Mouse (Mus musculus) skeletal muscle tissue, adult 2 months (tissue): Measurements from ENCODE around the gene Trim58.

ENCODE experiments used
- DNase-seq: peaks from one replicate; pipeline ENCODE4 v3.0.0-alpha.2; 2012; ENCODE audit warnings: low read depth, low spot score

The Trim58 gene

DNA sequence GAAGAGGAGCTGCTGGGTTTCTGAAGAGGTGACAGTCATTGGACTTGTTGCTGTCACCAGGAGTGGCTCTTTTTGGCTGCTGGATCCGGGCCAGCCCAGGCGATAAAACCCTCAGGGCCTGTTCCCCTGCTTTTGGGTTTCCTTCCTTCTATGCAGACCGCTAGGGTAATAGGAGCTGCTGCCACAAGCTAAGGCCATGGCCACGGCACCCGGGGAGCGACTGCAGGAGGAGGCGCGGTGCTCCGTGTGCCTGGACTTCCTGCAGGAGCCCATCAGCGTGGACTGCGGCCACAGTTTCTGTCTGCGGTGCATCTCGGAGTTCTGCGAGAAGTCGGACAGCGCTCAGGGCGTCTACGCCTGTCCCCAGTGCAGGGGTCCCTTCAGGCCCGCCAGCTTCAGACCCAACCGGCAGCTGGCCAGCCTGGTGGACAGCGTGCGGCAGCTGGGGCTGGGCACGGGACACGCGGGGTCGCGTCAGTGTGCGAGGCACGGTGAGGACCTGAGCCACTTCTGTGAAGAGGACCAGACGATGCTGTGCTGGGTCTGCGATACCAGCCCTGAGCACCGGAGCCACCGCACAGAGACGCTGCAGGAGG lies at the start of gene Trim58:
Trim58 (plus strand) TSS at position 194 of the 596 bp plus-strand sequence.
- no peak for DNase-seq

DNA sequence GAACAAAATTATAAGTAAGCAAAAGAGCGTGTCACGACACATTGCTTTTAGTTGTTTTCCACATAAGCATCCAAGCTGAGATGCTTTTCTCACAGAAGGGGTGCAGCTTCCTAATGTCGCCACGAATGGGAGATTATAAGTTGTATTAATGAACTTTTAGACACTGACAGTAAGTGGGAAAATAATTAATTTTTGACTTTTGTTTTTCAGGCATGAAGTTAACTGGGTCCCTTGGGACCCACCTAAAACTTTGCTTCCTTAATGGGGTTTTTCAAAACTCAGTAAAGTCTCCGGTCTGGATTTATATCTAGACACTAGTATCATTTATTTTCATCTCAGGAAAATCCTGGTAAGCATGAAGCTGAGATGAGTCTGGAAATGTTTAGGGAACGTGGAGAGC lies 45.5 kb upstream of the Trim58 start, which contains the start of gene Olfr324:
Olfr324 (plus strand) TSS at position 301 of the 400 bp plus-strand sequence.
- no peak for DNase-seq

DNA sequence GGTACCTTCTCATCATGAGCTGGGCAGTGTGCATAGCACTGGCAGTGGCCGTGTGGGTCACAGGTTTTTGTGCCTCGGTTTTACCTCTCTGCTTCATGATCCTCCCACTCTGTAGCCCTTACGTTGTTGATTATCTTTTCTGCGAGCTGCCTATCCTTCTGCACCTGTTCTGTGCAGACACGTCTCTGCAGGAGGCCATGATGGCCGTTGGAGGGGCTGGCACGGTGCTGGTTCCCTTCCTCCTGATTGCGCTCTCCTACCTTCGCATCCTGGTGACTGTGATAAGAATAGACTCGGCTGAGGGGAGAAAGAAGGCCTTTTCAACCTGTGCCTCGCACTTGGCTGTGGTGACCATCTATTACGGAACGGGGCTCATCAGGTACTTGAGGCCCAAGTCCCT lies 42.4 kb upstream of the Trim58 start:
- no peak for DNase-seq

DNA sequence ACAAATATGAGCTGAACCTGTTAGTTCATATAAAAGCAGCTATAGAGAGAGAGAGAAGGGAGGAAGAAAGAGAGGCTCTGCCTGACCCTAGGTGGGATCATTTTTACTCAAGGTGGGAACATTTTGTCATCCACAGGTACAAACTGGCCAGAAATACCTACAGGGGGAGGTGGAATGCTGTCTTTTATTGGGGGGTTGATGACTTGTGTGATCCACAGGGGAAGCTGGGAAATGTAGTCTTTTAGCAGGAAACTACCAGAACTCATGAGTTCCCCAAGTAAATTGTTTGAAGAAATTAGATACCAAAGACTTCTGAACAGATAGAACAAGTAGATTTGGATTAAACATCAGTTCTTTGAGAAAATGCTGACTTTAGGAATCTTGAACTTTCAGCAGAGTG lies 38.2 kb upstream of the Trim58 start:
- no peak for DNase-seq

DNA sequence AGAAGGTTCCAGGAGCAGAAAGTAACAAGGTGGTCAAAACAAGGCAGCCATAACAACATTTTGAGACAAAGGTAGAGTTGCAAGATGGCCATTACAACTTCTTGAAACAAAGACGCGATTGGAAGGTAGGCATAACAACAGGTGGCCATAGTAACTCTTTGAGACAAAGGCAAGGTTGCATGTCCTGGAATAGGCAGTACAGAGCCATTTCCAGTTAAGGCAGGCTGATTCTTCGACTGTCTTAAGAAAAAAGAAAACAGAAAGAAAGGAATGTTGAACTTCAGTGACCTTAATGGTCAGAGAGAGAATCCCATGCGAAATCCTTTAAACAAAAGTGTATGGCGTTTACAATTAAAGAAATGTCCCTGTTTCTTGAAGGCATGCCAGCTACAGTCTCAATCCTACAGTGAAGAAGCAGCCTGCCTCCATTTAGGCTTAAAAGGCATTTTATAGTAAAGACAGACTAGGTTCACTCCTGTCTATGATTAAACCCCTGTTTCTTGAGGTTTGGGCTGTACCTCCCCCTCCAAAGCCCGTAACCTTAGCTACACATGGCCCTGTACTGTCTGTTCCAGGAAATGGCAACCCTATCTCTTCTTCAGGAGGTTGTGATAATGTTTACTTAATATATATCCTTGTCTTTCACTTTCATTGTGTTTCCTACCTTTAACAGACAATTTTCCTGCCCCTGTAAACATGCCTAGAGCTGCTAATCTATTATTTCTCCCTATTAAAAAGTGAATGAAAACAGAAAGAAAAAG lies 37.3 kb upstream of the Trim58 start:
- no peak for DNase-seq

DNA sequence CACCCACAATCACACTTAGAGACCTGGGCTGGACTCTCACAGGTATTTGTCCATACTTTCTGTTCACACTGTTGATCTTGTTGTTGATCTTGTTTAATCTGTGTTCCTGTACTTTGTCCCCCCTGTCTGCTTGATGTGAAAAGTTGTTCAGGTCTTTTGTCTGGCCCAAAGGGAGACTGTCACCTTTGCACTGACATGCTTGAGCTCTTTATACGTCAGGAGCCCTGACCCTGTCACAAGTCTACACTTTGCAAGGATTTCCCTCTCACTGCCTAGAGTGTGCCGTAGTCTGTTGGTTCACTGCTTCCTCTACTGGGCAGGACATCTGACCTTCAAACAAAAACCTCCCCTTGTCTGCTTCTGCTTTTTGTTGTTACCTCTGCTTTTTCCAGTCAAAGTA lies 35.6 kb upstream of the Trim58 start:
- DNase-seq, result no peak

DNA sequence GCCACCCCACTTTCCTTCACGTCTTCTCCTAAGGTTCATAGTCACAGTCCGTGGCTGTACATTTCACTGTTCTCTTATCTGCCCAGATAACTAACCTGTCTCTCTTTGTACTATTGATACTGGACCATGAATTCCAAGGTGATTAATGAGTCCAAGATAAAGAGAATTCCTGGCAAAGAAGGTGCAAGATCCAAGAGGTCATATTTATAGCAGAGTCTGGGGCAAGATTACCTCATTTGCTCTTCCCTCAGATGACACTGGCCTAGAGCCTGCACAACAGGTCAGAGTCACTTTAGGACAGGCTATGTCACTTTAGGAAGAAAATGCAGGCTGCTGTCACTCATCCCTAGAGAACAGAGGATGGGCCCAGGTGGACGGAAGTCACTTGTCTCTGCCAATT lies 35.0 kb upstream of the Trim58 start:
- no peak for DNase-seq

DNA sequence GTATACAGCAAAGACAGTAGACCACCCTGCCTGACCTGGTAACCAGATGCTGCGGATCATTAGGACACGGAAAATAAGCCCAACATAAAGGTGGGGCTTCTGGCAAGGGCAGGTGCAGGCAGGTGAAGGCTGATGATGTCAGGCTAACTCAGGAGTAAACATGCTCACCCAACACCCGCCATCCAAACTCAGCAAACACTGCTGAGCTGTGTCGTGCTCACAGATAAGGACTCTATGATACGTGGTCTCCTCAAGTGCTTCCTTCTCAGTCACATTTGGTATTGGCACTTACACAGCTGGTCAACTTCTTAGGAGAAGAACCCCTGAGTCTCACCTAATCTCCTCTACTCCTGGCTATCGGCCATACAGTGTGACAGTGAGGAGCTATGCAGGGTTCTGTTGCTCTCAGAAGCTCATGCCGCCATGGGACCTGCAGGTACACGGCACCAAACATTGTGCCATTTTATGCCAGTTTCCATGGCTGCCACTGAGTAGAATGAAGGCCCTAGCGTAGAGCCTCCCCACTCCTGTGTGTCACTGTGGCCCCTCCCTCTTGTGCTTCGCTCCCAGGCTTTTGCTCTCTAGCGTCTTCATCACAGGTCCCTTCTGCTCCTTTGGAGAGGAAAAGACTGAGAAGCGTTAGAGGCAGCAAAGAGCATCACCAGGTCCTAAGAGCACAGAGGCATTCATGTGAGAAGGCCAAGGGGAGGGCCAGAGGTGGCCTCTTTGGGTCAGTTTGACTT lies 33.9 kb upstream of the Trim58 start:
- no peak for DNase-seq

DNA sequence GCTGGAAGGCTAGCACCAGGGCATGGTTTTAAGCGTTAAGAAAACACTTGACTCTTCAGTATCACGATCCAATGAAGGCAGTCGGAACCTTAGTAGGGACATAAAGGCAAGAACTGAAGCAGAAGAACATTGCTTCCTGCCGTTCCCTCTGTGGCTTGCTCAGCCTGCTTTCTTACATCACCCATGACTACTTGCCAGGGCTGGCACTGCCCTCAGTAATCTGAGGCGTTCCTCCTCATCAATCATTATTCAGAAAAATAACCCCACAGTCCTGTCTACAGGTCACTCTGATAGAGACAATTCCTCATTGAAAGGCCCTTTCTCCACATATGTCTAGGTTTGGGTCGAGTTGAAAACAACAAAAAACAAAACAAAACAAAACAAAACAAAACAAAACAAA lies 33.2 kb upstream of the Trim58 start:
- no peak for DNase-seq

DNA sequence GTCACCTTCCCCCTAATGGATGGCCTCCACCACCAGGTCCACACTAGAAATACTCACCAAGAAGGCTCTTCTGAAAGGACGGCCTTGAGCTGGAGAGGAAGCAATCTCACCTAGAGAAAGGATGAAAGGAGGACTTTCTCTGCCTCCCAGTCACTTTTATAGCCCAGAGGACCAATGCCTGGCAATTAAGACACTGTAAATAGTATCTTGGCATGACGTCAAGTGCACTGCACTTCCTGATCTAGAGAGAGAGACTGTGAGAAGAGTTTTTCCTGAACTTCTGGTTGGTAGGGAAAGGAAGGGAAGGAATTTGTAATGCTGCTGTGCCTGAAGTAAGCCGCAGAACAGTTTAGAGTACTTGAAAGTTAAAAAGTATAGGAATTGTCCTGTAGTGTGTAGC lies 26.9 kb upstream of the Trim58 start:
- DNase-seq, result no peak

DNA sequence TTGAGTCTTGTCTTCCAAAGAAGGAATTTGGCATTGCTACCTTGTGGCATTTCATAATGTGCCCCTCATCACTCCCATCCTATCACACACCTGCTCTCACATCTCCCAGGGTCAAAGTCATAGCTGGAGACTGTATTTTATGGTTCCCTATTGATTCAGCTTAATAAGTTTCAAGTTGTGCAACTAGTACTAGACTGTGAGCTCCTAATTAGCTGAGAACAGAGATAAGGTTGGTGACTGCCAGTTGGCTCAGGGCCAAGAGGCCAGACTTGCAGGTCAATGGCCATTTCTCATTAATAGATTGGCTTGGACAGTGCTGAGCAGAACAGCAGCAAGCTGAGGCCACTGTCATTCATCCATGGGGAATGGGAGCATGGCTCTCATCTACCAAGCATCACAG lies 25.7 kb upstream of the Trim58 start:
- no peak for DNase-seq

DNA sequence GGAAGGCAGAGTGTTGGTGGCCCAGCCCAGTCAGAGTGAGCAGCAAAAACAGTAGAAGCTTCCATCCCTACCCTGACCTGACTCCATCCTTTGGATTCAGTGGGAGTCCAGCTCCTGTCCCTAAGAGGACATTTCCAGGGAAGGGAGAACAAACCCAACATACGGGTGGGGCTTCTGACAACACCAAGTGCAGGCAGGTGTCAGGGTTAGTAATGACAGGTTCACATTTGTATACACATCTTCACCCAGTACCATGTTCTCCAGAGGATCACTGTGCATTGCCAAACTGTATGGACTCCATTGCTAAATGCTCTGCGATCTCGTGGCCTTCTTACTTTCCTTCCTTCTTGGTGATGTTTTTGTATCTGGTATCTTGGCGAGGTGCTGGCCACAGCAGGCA lies 24.3 kb upstream of the Trim58 start, which contains the start of gene 2210407C18Rik:
2210407C18Rik (minus strand) TSS at position 101 of the 400 bp plus-strand sequence.
- DNase-seq, result no peak

DNA sequence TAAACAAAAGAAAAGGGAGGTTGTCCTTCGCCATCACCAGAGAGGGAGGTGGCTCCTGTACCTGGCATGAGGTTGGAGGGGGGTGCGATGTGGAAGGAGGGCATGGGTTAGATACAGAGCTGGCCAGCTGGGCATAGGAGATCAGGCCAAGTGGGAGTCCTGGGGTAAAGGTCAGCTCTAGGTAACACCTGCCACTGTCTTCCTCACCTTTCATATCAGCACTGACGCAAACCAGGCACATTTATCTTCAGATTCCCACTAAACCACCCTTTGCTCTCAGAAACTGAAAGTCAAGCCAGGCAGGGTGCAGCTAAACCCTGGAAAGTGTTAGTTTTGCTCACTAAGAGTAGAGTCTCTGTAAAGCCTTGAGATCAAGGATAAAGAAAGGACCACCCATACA lies 21.9 kb upstream of the Trim58 start:
- DNase-seq, result no peak

DNA sequence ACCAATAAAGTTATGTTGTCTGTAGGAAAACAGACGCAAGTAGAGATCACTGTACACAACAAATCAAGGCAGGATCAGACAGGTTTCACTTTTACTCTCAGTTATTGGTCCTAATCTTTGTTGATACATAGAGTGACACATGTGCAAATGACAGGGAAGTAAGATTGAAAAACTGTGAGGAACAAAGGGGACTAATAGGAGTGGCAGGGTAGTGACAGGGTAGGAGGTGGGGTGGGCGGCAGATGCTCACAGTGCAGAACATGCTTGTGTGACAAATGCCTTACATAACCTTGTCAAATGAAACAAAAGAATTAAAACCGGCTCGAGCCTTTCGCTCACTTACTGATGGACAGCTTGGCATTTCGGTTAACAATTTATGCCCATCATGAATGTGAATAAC lies 21.5 kb upstream of the Trim58 start:
- DNase-seq, result no peak

DNA sequence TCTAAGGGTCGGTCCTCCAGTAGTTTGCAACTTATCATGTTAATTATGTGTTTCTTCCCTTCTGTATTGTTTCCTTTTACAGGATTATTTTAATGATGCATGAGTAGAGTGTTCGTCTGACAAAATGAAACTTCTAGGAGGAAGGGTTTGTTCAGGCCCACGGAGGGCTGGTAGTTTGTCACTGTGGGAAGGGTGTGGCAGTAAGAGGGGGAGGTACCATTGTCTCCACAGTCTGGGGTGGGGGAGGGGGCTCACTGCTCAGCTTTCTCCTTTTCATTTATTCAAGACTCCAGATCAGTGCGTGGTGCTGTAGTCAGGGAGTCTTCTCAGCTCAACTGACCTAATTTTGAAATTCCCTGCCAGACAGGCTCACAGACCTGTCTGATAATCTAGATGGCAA lies 14.1 kb upstream of the Trim58 start:
- DNase-seq, result no peak

DNA sequence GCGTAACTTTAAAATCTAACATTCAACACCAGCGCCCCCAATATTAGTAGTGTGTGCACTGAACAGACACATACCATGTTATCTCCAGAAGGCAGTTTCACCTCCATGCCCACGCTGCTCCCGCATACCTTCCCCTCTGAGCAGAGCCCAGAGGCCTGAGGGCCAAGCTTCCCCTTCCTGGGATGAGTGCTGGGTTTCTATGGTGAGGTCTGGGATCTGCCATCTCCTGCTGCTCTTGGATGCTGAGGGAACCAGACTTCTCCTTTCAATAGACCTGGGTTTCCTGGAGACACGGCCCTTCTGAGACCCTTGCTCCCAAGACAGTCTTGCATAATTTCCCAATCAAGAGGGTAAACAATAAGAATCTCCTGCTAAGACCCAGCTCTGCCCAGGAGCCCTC lies 9.9 kb upstream of the Trim58 start, which contains the start of gene Olfr323:
Olfr323 (minus strand) TSS at position 101 of the 400 bp plus-strand sequence.
- DNase-seq, result no peak

DNA sequence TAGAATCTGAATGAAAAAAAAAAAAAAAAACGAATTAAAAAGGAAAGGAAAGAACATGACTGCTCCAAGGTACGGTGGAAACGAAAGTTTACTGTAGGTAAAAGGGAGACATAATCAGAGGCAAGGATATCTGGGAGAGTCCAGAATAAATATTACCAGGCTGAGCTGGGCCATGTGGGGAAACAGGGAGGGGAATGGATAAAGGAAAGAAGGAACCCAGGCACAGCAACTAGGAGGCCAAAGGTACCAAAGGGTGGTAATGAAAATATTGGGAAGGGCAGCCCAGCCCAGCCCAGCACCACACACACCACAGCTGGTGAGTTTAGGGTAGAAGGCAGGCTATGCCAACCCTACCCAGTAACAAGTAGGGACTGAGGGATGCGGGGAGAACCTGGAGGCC lies 5.4 kb upstream of the Trim58 start:
- DNase-seq, result no peak

DNA sequence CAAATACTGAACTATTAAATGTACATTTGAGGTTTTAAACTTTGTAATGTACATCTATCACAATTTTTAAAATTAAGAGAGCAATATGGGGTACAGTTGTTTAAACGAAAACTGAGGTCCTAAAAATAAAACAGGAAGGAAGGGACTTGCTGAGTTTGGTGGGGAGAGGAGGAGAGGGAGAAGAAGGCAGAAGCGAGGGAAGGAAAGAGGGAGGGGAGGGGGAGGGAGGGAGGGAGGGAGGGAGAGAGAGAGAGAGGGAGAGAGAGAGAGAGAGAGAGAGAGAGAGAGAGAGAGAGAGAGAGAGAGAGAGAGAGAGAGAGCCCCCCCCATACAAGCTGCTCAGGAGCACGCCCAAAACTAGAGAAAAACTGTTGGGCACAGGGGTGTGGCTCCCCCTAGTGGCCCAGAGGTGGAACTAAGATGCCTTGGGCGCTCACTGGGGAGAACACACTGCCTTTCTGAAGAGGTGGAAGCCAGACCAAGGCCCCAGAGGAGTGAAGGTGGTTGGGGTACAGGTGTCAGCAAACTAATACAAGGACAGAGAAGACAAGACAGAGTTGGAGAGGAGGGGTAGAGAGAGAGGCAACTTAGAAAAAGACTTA lies 3.8 kb upstream of the Trim58 start:
- peak; percentile 30 for DNase-seq

DNA sequence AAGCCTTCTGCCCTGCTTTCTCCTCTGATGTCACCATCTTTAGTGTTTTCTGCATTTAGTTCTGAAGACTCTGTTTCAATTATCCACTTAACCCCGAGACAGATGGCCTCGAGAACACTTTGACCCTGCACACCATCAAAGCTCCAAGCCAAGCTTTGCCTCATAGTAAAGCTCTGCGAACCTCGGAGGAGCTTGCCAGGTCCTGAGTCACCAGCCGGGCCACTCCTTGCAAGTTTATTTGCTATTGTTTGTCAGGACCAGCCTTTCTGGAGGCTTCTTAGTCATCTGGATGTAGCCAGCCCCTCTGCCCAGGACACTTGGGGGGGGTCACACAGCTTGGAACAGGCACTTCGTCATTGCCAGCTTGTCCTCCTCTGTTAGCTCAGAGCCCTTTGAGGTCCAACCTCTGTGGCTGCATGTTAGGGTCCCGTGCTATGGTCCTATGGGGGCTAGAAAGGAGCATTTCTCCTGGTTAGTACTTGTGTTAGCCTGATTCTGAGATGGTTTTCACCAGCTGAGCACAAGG lies 2.0 kb upstream of the Trim58 start:
- peak; percentile 48 for DNase-seq

DNA sequence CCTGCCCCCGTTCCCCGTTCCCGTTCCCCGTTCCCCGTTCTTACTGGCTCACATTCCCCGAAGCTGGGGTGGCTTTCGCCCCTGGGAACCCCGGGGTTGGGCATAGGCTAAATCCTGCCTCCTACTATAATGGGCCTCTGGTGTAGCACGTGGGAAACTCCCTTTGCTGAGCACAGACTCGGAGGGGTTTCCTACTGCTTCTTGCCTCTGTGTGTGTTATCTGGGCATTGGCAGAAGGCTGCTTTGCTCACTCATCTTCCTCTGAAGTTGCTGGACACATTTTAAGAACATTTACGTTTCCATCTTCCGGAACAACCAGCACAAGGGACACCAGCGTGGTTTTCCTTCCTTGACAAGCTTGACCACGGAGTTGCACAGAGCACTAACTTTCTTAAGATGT lies 792 bp downstream of the Trim58 start:
- DNase-seq, result no peak

DNA sequence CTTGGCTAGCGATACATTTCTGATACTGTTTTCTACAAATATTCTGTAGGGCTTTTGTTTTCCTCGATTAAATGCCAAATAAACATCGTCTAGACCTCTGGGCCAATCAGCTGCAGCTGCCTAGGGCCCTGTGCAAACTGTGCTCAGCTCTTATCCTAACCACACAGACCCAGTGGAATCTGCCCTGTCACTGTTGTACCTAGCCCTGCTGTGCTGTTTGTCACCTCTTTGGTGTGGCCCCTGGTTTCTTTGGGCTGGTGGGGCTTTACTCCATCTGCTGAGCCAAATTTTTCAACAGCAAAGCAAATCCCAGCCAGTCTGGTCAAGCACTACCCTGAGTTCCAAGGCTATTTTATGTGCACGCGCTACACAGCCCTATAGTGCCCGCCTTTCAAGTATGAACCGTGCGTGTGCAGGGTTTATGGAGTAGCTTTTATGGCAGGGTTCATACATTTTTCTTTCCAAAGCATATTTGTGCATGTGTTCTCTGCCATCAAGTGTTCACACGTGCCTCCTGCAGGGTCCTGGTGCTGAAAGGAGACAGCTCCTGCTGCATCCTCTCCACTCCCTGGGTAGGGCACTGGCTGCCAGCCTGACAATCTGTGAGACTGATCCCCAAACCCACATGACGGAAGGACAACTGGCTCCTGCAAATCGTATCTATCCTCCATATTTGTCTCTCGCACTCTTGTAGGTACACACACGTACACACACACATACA lies 1.5 kb downstream of the Trim58 start:
- DNase-seq, result no peak
